Mouse (Mus musculus) bone marrow macrophage, adult 2 months (primary cell): Measurements from ENCODE around the gene Ppm1e.

ENCODE experiments used
- CTCF ChIP-seq: IDR thresholded peaks from 2 replicates; pipeline ENCODE4 v1.5.1; 2012; ENCODE audit warnings: low read depth, mild to moderate bottlenecking, low read length, moderate library complexity
- POLR2A ChIP-seq: IDR thresholded peaks from 2 replicates; pipeline ENCODE4 v1.6.1; 2012; ENCODE audit warnings: mild to moderate bottlenecking, low read depth, low read length, borderline replicate concordance

DNA sequence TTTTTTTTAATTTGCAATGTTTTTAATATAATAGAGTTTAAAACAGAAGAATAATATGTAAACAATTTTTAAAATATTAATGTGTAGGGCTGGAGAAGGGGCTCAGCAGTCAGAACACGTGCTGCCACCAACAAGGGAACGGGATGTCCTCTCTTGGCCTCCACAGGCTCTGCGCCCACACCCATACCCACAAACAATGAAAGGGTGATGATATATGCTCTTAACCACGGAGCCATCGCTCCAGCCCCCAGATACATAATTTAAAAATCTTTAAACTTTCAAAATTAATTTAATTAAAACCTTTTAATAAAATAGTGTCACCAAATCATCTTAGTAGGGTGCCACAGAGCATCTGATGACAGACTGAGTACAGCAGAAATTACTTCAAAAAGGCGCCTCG is 8.2 kb upstream of the Ppm1e start:
- TF ChIP-seq CTCF (no peak), POLR2A (no peak)
